8 mouse cellular contexts compared by ENCODE assay signal in genomic region chr16:4602766-4603452, GRCm38 (mm10). TPM values are rescaled to one million over a fixed set of nuclear protein-coding genes. Genes with fewer than 3 reads are reported as not detected.
DNase-seq lines count a peak whose midpoint lies in the region; ATAC-seq and TF ChIP-seq lines count a peak whose summit lies in the region.

No protein-coding gene starts in this region.

- H3K9me3 ChIP-seq in stomach, postnatal 0 days (ENCODE audit: control insufficient read depth, low read length) = no peaks in the 10 kb centered on the region

- no peaks in the 10 kb centered on the region for H3K36me3 ChIP-seq in stomach, postnatal 0 days (ENCODE audit: control insufficient read depth, insufficient read depth, low read length)

- TF ChIP-seq EP300 in stomach, postnatal 0 days (optimal IDR thresholded peaks at IDR 0.05) = no peak

- no peak overlapping the region for H3K4me2 ChIP-seq in stomach, postnatal 0 days (replicated peaks; ENCODE audit: low read depth)

- no peak for TF ChIP-seq CTCF in stomach, postnatal 0 days (IDR thresholded peaks at IDR 0.05; ENCODE audit: low read depth)

- DNase-seq in adrenal gland, adult 2 months = peak; percentile 55
- DNase-seq in adrenal gland, postnatal 4 days (ENCODE audit: low spot score in 2 of 2) = no peak
- peak; percentile 72 for DNase-seq in ovary, adult 18-20 months (ENCODE audit: low spot score)
- no peak for DNase-seq in ovary, postnatal 10 days (ENCODE audit: low spot score)
- DNase-seq in kidney, postnatal 4 days = peak; percentile 72 to 85
- peak; percentile 43 for DNase-seq in stomach, postnatal 0 days (ENCODE audit: low spot score)
- no peak for DNase-seq in layer of hippocampus, adult 11-12 months (ENCODE audit: low spot score)
- no peak for DNase-seq in cerebellum, adult 9-10 months

- 13% methylated on average over 7 of the region's 7 CpGs for WGBS in stomach, postnatal 0 days

- no peaks in the 10 kb centered on the region for H3K27me3 ChIP-seq in stomach, postnatal 0 days (ENCODE audit: control insufficient read depth, insufficient read depth, low read length)

- no peak overlapping the region for H3K4me3 ChIP-seq in stomach, postnatal 0 days (ENCODE audit: low read depth, low read length)

- peaks cover 19% of the 10 kb centered on the region for H3K4me1 ChIP-seq in stomach, postnatal 0 days (replicated peaks; ENCODE audit: control insufficient read depth, insufficient read depth)

- H3K9ac ChIP-seq in stomach, postnatal 0 days (ENCODE audit: low read length) = no peak overlapping the region

- no peak overlapping the region; the same call in 1 of the 2 replicates for H3K27ac ChIP-seq in stomach, postnatal 0 days (replicated peaks)

- ATAC-seq in stomach, postnatal 0 days (ENCODE audit: low FRiP score, low TSS enrichment) = no peak

RNA-seq across cellular contexts. Expression of gene Glis2, which starts 8.4 kb away (rescaled TPM):
- total RNA-seq in adrenal gland, adult 2 months (2021) = 10 to 100 TPM; 17.3 to 27.4 TPM
- 28.9 and 29.3 TPM in 2 replicates for polyA plus RNA-seq in adrenal gland, adult 2 months (2012; rRNA removed)
- total RNA-seq in adrenal gland, postnatal 4 days (2021) = 10 to 100 TPM; 66.0 to 77.7 TPM
- 11.6 and 11.7 TPM in 2 replicates for polyA plus RNA-seq in stomach, postnatal 0 days (2015; fragmentation: Nextera tagmentation; extraction: Ambion mirVana)

RNA-seq across cellular contexts. Expression of gene Pam16, which starts 21.9 kb away (rescaled TPM):
- total RNA-seq in adrenal gland, adult 2 months (2021) = 100 to 1,000 TPM; 104 to 111 TPM
- 16.0 and 33.4 TPM in 2 replicates for polyA plus RNA-seq in adrenal gland, adult 2 months (2012; rRNA removed)
- total RNA-seq in adrenal gland, postnatal 4 days (2021) = 10 to 100 TPM; 68.8 to 72.6 TPM
- polyA plus RNA-seq in stomach, postnatal 0 days (2015; fragmentation: Nextera tagmentation; extraction: Ambion mirVana) = 65.4 and 71.9 TPM in 2 replicates

RNA-seq across cellular contexts. Expression of gene Vasn, which starts 36.8 kb away (rescaled TPM):
- total RNA-seq in adrenal gland, adult 2 months (2021) = 10 to 100 TPM in 1 of 2 experiments, 1 to 10 TPM in 1; 8.4 to 15.4 TPM
- 28.1 and 30.9 TPM in 2 replicates for polyA plus RNA-seq in adrenal gland, adult 2 months (2012; rRNA removed)
- total RNA-seq in adrenal gland, postnatal 4 days (2021) = 10 to 100 TPM; 15.7 to 18.8 TPM
- 8.8 and 9.6 TPM in 2 replicates for polyA plus RNA-seq in stomach, postnatal 0 days (2015; fragmentation: Nextera tagmentation; extraction: Ambion mirVana)

RNA-seq across cellular contexts. Expression of gene Dnaja3, which starts 36.9 kb away (rescaled TPM):
- total RNA-seq in adrenal gland, adult 2 months (2021) = 100 to 1,000 TPM; 122 to 148 TPM
- 33.2 and 37.5 TPM in 2 replicates for polyA plus RNA-seq in adrenal gland, adult 2 months (2012; rRNA removed)
- total RNA-seq in adrenal gland, postnatal 4 days (2021) = 10 to 100 TPM; 78.6 to 83.5 TPM
- 47.0 and 49.2 TPM in 2 replicates for polyA plus RNA-seq in stomach, postnatal 0 days (2015; fragmentation: Nextera tagmentation; extraction: Ambion mirVana)

RNA-seq across cellular contexts. Expression of gene Tfap4, which starts 43.3 kb away (rescaled TPM):
- 1 to 10 TPM; 3.8 to 6.7 TPM for total RNA-seq in adrenal gland, adult 2 months (2021)
- 3.6 and 4.0 TPM in 2 replicates for polyA plus RNA-seq in adrenal gland, adult 2 months (2012; rRNA removed)
- total RNA-seq in adrenal gland, postnatal 4 days (2021) = 10 to 100 TPM; 16.6 to 19.2 TPM
- polyA plus RNA-seq in stomach, postnatal 0 days (2015; fragmentation: Nextera tagmentation; extraction: Ambion mirVana) = 8.9 and 10.6 TPM in 2 replicates

Comparison
In these comparisons a context has a peak if more than half of its experiments do, and no peak if none do; other contexts are left out.
1. DNase-seq: peak in adrenal gland, adult 2 months (single experiment), ovary, adult 18-20 months (single experiment), kidney, postnatal 4 days (2 of 2) and stomach, postnatal 0 days (single experiment); none in adrenal gland, postnatal 4 days (0 of 2), ovary, postnatal 10 days (single experiment), layer of hippocampus, adult 11-12 months (single experiment) and cerebellum, adult 9-10 months (single experiment).